Mouse (Mus musculus): ENCODE data around the gene Nae1. TPM values are rescaled to one million over a fixed set of nuclear protein-coding genes. Genes with fewer than 3 reads are reported as not detected.

Nae1 gene
- polyA plus RNA-seq, 1 experiment from 2014 or later: 83.5 TPM

GRCm38 (mm10) chr8:104509061-104510006 lies 25.1 kb downstream of the Nae1 start, which contains the start of gene Terb1:
Gene Terb1, minus strand, starts transcription at chr8:104509910.
- peak within 1 kb of the TSS; percentile 98 for H3K4me2 ChIP-seq (replicated peaks)
- H3K27ac ChIP-seq: no peak within 1 kb of the TSS
- H3K4me3 ChIP-seq (replicated peaks): peak within 1 kb of the TSS; percentile 54
- ATAC-seq: peak; percentile 88
- no peaks in the 10 kb centered on the region for H3K27me3 ChIP-seq (replicated peaks)
- peaks cover 4% of the 10 kb centered on the region; the same call in 1 of the 2 replicates for H3K36me3 ChIP-seq
- peak within 1 kb of the TSS; percentile 68 for H3K9ac ChIP-seq
- H3K9me3 ChIP-seq: no peaks in the 10 kb centered on the region
- 1% methylated on average over 64 of the region's 64 CpGs for WGBS
- no peaks in the 10 kb centered on the region for H3K4me1 ChIP-seq (replicated peaks)

GRCm38 (mm10) chr8:104479091-104479490 lies 55.3 kb downstream of the Nae1 start:
- H3K9ac ChIP-seq: no peak overlapping the region
- no peak for ATAC-seq
- whole genome bisulfite sequencing: 81% methylated on average over 1 of the region's 1 CpGs

GRCm38 (mm10) chr8:104472465-104472864 lies 62.0 kb downstream of the Nae1 start:
- no peak overlapping the region for H3K9ac ChIP-seq
- no peak overlapping the region for H3K4me3 ChIP-seq (replicated peaks)
- no peaks in the 10 kb centered on the region for H3K27me3 ChIP-seq (replicated peaks)
- no peaks in the 10 kb centered on the region for H3K36me3 ChIP-seq
- no peaks in the 10 kb centered on the region for H3K4me1 ChIP-seq (replicated peaks)
- ATAC-seq: no peak
- no peak overlapping the region for H3K4me2 ChIP-seq (replicated peaks)
- no peak overlapping the region for H3K27ac ChIP-seq
- 62% methylated on average over 3 of the region's 3 CpGs for WGBS
- H3K9me3 ChIP-seq: no peaks in the 10 kb centered on the region

More at GRCm38 (mm10) chr8:104479091-104479490, 55.3 kb downstream of the Nae1 start:
- Histone ChIP-seq H3K27ac (no peak overlapping the region), H3K36me3 (no peaks in the 10 kb centered on the region), H3K4me2 (replicated peaks) (no peak overlapping the region), H3K4me1 (replicated peaks) (no peaks in the 10 kb centered on the region), H3K9me3 (no peaks in the 10 kb centered on the region), H3K27me3 (replicated peaks) (no peaks in the 10 kb centered on the region), H3K4me3 (replicated peaks) (no peak overlapping the region)

DNA sequence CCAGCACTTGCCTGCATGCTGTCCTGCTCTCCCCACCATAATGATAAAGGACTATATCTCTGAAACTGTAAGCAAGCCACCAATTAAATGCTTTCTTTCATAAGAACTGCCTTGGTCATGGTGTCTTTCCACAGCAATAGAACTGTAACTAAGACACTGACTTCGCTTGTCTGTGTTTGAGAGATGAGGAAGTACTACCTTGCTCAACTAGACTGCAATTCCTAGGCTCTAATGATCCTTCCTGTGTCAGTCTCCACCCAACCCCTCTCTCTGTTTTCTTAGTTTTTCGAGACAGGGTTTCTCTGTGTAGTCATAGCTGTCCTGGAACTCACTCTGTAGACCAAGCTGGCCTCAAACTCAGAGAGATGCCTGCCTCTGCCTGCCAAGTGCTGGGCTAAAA lies 67.0 kb downstream of the Nae1 start:
- H3K27me3 ChIP-seq (replicated peaks): no peaks in the 10 kb centered on the region
- 73% methylated on average over 2 of the region's 2 CpGs for WGBS
- no peaks in the 10 kb centered on the region for H3K9me3 ChIP-seq
- no peaks in the 10 kb centered on the region for H3K36me3 ChIP-seq
- H3K27ac ChIP-seq: no peak overlapping the region
- H3K9ac ChIP-seq: no peak overlapping the region
- no peak overlapping the region for H3K4me3 ChIP-seq (replicated peaks)
- H3K4me2 ChIP-seq (replicated peaks): no peak overlapping the region
- ATAC-seq: no peak
- no peaks in the 10 kb centered on the region for H3K4me1 ChIP-seq (replicated peaks)

Other genes with a start within 250 kb of the Nae1 start
- not detected in 2 replicates for gene Cmtm2a, start 241.5 kb downstream of the Nae1 start, polyA plus RNA-seq (2015; fragmentation: Nextera tagmentation; extraction: Ambion mirVana)
- not detected in 2 replicates for gene Gm45711, start 224.6 kb downstream of the Nae1 start, polyA plus RNA-seq (2015; fragmentation: Nextera tagmentation; extraction: Ambion mirVana)
- gene Cmtm1, start 224.5 kb downstream of the Nae1 start, polyA plus RNA-seq (2015; fragmentation: Nextera tagmentation; extraction: Ambion mirVana): not detected in 2 replicates
- not detected in 2 replicates for gene Gm11020, start 213.1 kb downstream of the Nae1 start, polyA plus RNA-seq (2015; fragmentation: Nextera tagmentation; extraction: Ambion mirVana)
- not detected in 2 replicates for gene Cmtm2b, start 212.4 kb downstream of the Nae1 start, polyA plus RNA-seq (2015; fragmentation: Nextera tagmentation; extraction: Ambion mirVana)
- gene Cmtm3, start 195.2 kb downstream of the Nae1 start, polyA plus RNA-seq (2015; fragmentation: Nextera tagmentation; extraction: Ambion mirVana): 111 and 126 TPM in 2 replicates
- 6.3 and 6.9 TPM in 2 replicates for gene Cmtm4, start 138.8 kb downstream of the Nae1 start, polyA plus RNA-seq (2015; fragmentation: Nextera tagmentation; extraction: Ambion mirVana)
- 46.0 and 46.1 TPM in 2 replicates for gene Dync1li2, start 91.6 kb downstream of the Nae1 start, polyA plus RNA-seq (2015; fragmentation: Nextera tagmentation; extraction: Ambion mirVana)
- 0.15 and 0.41 TPM in 2 replicates for gene Terb1, start 24.7 kb downstream of the Nae1 start, polyA plus RNA-seq (2015; fragmentation: Nextera tagmentation; extraction: Ambion mirVana)
- gene Car7, start 52 bp upstream of the Nae1 start, polyA plus RNA-seq (2015; fragmentation: Nextera tagmentation; extraction: Ambion mirVana): 1.0 and 1.1 TPM in 2 replicates
- gene Pdp2, start 56.8 kb upstream of the Nae1 start, polyA plus RNA-seq (2015; fragmentation: Nextera tagmentation; extraction: Ambion mirVana): 16.1 and 17.0 TPM in 2 replicates
- gene Cdh16, start 89.8 kb upstream of the Nae1 start, polyA plus RNA-seq (2015; fragmentation: Nextera tagmentation; extraction: Ambion mirVana): 0.56 and 0.79 TPM in 2 replicates
- gene Rrad, start 96.7 kb upstream of the Nae1 start, polyA plus RNA-seq (2015; fragmentation: Nextera tagmentation; extraction: Ambion mirVana): 4.6 and 4.8 TPM in 2 replicates
- 93.2 and 101 TPM in 2 replicates for gene Ciao2b, start 107.3 kb upstream of the Nae1 start, polyA plus RNA-seq (2015; fragmentation: Nextera tagmentation; extraction: Ambion mirVana)
- 5.1 and 5.4 TPM in 2 replicates for gene Ces2a, start 199.4 kb upstream of the Nae1 start, polyA plus RNA-seq (2015; fragmentation: Nextera tagmentation; extraction: Ambion mirVana)